Mouse (Mus musculus) kidney, postnatal 4 days (tissue): ENCODE data around the gene Atg4b.
"Not testable (repeated sequence)": the region's sequence is repeated elsewhere in the genome, so short reads cannot be mapped to it uniquely, and the experiment has no call there.

Experiments used
- DNase-seq, 2 experiments: peaks; one replicate each; pipeline ENCODE4 v3.0.0; 2021; ENCODE audit warnings: mixed read lengths in 2 of 2

The Atg4b gene

DNA sequence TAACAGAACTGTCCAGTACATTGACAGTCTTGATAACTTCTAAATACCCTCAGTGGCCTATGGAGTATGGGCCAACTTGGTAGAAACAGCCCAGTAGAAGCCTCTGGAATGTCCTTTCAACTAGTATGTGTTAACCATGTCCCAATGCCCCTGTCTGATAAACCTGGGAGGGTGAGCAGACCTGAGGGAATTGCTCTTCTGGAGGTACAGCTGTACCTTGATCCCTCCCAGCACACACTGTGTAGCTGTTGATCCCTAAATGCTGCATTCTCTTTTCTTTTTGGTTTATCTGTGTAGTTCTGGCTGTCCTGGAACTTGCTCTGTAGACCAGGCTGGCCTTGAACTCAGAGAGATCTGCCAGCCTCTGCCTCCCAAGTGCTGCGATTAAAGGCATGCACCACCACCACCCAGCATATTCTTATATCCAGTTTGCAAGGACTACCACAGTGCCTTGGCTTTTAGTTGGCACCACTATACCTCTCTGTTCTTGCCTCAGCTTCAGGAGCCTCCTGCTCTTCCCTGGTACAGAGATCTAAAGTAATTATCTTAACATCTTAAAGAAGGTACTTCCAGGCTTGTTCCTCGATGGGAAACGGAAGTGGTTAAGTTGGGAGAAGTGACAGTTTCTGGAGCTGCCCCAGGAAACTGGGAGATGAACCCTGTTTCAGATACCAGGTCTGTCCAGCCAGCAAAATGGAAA is 72.6 kb downstream of the Atg4b start:
- no peak for DNase-seq

DNA sequence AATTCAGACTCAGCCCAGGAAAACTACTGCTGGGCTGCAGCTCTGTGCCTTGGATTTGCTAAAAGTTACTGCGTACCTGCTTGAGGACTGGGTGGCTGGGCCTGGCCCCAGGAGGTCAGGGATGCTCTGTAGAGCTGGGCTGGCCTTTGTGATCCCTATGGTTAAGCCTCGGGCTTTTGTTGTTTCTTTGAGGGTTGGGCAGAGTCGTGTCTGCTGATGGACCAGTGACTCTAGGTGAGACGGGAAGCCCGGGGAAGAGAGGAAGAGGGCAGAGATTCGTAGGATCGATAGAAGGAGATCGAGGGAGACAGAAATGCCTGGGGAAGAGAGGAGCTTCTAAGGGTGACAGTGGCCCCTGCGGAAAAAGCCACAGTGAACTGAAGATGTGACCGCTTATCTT is 73.3 kb downstream of the Atg4b start, which contains the start of gene D2hgdh:
Gene D2hgdh, plus strand, starts transcription at position 301 of the 400 bp plus-strand sequence.
- peak in 1 of 2 experiments; percentile 19 for DNase-seq

- peak; percentile 93 to 96 for DNase-seq
These were observed 73.9 kb downstream of the Atg4b start for GRCm38 (mm10) chr1:93825105-93825674.

- peak; percentile 31 to 39 for DNase-seq
These were observed 74.7 kb downstream of the Atg4b start for GRCm38 (mm10) chr1:93825771-93826539.

GRCm38 (mm10) chr1:93826540-93826835 is 75.2 kb downstream of the Atg4b start:
- DNase-seq, result no peak

- not testable (repeated sequence) for DNase-seq
These were observed 81.6 kb downstream of the Atg4b start for GRCm38 (mm10) chr1:93832754-93833360.

- DNase-seq, result no peak
These were observed 83.4 kb downstream of the Atg4b start for GRCm38 (mm10) chr1:93834671-93835150.

GRCm38 (mm10) chr1:93835211-93835610 is 83.9 kb downstream of the Atg4b start:
- DNase-seq, result no peak

GRCm38 (mm10) chr1:93835876-93836531 is 84.7 kb downstream of the Atg4b start:
- DNase-seq, result no peak

GRCm38 (mm10) chr1:93836532-93836913 is 85.2 kb downstream of the Atg4b start:
- DNase-seq, result no peak

- no peak for DNase-seq
These were observed 86.0 kb downstream of the Atg4b start for GRCm38 (mm10) chr1:93837335-93837734.

- DNase-seq, result not testable (repeated sequence)
These were observed 87.3 kb downstream of the Atg4b start for GRCm38 (mm10) chr1:93838569-93838968.
